Mouse (Mus musculus): ENCODE measurements around the gene Spns3. TPM values are rescaled to one million over a fixed set of nuclear protein-coding genes. Genes with fewer than 3 reads are reported as not detected.
"Not testable (repeated sequence)": the region's sequence is repeated elsewhere in the genome, so short reads cannot be mapped to it uniquely, and the experiment has no call there.

Gene Spns3
- polyA plus RNA-seq, 1 experiment from 2014 or later, result 0.35 TPM

DNA sequence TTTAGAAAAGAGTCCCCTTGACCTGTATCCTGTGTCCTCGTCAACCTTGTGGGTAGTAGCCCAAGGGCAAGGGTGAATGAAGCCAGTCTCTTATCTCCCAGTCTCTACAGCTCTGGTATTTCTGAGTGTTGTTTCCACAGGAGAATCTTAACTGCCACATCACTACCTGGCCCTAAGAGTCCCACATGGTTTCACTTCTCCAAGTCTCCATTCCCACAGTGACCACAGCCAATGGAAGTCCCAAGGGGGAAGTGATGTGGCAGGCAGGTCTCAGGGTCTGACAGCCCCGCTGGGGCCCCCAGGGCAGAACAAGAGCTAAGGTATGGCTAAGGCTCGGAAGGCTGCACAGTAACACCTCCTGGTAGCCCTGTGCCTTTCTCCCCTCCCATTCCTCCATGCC lies 3.1 kb downstream of the Spns3 start:
- H3K4me3 ChIP-seq (replicated peaks), result no peak overlapping the region
- no peaks in the 10 kb centered on the region for H3K9me3 ChIP-seq (replicated peaks)
- 69% methylated on average over 3 of the region's 3 CpGs for WGBS
- H3K27ac ChIP-seq, result no peak overlapping the region
- no peak for ATAC-seq (replicated peaks; ENCODE audit: low FRiP score)
- no peak overlapping the region for H3K4me2 ChIP-seq
- H3K9ac ChIP-seq, result no peak overlapping the region
- H3K36me3 ChIP-seq, result no peaks in the 10 kb centered on the region
- no peaks in the 10 kb centered on the region for H3K27me3 ChIP-seq
- no peaks in the 10 kb centered on the region for H3K4me1 ChIP-seq

DNA sequence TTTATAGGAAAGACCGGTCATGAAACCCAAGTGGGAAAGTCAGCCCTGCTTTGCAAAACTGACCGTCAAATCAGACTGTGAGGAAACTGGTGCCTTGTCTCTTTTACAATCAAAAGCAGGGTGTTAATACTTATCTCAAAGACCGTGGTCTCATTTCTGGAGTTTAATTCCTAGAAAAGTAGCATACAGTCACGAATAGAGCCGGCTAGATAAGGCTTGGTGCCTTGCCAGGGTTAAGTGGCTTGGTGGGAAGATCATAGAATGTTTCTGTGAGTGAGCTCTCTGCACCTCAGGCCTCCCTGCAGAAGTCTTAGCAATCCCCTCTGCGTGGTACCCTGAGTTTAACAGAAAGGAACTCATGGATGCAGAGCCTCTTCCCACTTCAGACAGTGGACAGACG lies 5.6 kb downstream of the Spns3 start:
- Histone ChIP-seq H3K27me3 (no peaks in the 10 kb centered on the region), H3K9ac (no peak overlapping the region), H3K9me3 (replicated peaks) (no peaks in the 10 kb centered on the region), H3K4me1 (no peaks in the 10 kb centered on the region), H3K36me3 (no peaks in the 10 kb centered on the region), H3K27ac (no peak overlapping the region), H3K4me2 (no peak overlapping the region), H3K4me3 (replicated peaks) (no peak overlapping the region)
- ATAC-seq (replicated peaks; ENCODE audit: low FRiP score), result no peak
- WGBS, result 75% methylated on average over 7 of the region's 7 CpGs

DNA sequence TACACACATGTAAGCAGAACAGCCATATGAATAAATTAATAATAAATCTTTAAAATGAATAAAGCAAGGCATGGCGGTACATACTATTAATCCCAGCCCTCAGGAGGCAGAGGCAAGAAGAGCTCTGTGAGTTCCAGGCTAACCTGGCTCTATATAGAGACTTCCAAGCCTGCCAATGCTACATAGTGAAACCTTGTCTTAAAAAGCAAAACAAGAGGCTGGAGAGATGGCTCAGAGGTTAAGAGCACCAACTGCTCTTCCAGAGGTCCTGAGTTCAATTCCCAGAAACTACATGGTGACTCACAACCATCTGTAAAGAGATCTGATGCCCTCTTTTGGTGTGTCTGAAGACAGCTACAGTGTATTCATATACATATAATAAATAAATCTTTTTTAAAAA lies 6.6 kb downstream of the Spns3 start:
- not testable (repeated sequence) for H3K9ac ChIP-seq; H3K4me2 ChIP-seq; H3K9me3 ChIP-seq (replicated peaks); H3K36me3 ChIP-seq; H3K27ac ChIP-seq; ATAC-seq (replicated peaks; ENCODE audit: low FRiP score); H3K27me3 ChIP-seq; H3K4me3 ChIP-seq (replicated peaks); H3K4me1 ChIP-seq
- WGBS, result 85% methylated on average over 1 of the region's 1 CpGs

GRCm38 (mm10) chr11:72542586-72542985 lies 7.7 kb downstream of the Spns3 start:
- Histone ChIP-seq H3K4me2 (no peak overlapping the region), H3K9ac (no peak overlapping the region), H3K4me1 (no peaks in the 10 kb centered on the region), H3K36me3 (no peaks in the 10 kb centered on the region), H3K9me3 (replicated peaks) (no peaks in the 10 kb centered on the region), H3K4me3 (replicated peaks) (no peak overlapping the region), H3K27me3 (no peaks in the 10 kb centered on the region), H3K27ac (no peak overlapping the region)
- 77% methylated on average over 1 of the region's 1 CpGs for WGBS
- no peak for ATAC-seq (replicated peaks; ENCODE audit: low FRiP score)

DNA sequence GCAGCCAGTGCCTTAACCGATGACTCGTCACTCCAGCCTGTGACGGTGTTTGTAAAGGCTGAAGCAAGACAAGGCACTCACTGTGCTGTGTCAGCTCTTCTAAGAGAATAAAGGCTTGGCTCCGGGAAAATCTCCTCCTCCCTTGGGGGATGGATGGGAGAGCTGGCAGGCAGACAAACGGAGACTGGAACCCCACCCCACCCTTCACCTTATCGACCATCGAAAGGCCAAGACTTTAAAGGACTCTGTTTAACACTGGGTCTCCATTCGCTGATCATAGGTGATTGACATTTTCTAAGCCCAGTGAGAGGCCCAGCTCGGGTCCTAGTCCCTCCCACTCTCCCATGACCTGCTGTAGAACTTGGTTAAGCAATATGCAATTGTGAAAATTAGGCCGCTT lies 8.4 kb downstream of the Spns3 start:
- H3K27ac ChIP-seq, result no peak overlapping the region
- no peaks in the 10 kb centered on the region for H3K9me3 ChIP-seq (replicated peaks)
- ATAC-seq (replicated peaks; ENCODE audit: low FRiP score), result no peak
- H3K4me2 ChIP-seq, result no peak overlapping the region
- 72% methylated on average over 10 of the region's 10 CpGs for WGBS
- no peak overlapping the region for H3K9ac ChIP-seq
- H3K4me3 ChIP-seq (replicated peaks), result no peak overlapping the region
- H3K4me1 ChIP-seq, result no peaks in the 10 kb centered on the region
- no peaks in the 10 kb centered on the region for H3K36me3 ChIP-seq
- no peaks in the 10 kb centered on the region for H3K27me3 ChIP-seq

DNA sequence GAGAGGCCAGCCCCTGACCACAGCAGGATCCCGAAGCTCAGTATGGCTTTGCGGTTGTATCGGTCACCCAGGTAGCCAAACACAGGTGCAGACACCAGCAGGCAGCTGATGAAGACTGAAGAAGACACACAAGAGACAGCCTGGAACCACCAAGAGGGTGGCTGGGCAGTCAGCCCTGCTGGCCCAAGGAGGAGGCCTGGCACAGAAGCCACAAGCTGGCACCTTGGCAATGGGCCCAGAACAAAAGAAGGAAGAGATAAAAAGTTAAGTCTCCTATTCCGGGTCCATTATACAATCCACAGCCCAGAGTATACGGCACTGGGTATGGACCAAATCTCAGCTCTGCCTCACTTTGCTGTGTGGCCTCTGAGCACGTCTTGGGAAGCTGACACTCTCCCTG lies 9.9 kb downstream of the Spns3 start:
- no peak overlapping the region for H3K9ac ChIP-seq
- 88% methylated on average over 6 of the region's 6 CpGs for WGBS
- no peaks in the 10 kb centered on the region for H3K27me3 ChIP-seq
- no peak overlapping the region for H3K4me3 ChIP-seq (replicated peaks)
- H3K4me1 ChIP-seq, result no peaks in the 10 kb centered on the region
- H3K9me3 ChIP-seq (replicated peaks), result no peaks in the 10 kb centered on the region
- no peak overlapping the region for H3K27ac ChIP-seq
- no peak for ATAC-seq (replicated peaks; ENCODE audit: low FRiP score)
- H3K4me2 ChIP-seq, result no peak overlapping the region
- H3K36me3 ChIP-seq, result no peaks in the 10 kb centered on the region

GRCm38 (mm10) chr11:72538811-72539210 lies 11.5 kb downstream of the Spns3 start:
- Histone ChIP-seq H3K4me3 (replicated peaks) (no peak overlapping the region), H3K4me2 (no peak overlapping the region), H3K4me1 (no peaks in the 10 kb centered on the region), H3K27me3 (no peaks in the 10 kb centered on the region), H3K9ac (no peak overlapping the region), H3K27ac (no peak overlapping the region), H3K36me3 (no peaks in the 10 kb centered on the region), H3K9me3 (replicated peaks) (no peaks in the 10 kb centered on the region)
- no peak for ATAC-seq (replicated peaks; ENCODE audit: low FRiP score)
- 92% methylated on average over 7 of the region's 7 CpGs for WGBS

- H3K36me3 ChIP-seq, result no peaks in the 10 kb centered on the region
- H3K9ac ChIP-seq, result no peak overlapping the region
- 71% methylated on average over 8 of the region's 8 CpGs for WGBS
- H3K27ac ChIP-seq, result no peak overlapping the region
- no peaks in the 10 kb centered on the region for H3K27me3 ChIP-seq
- ATAC-seq (replicated peaks; ENCODE audit: low FRiP score), result no peak
- H3K4me1 ChIP-seq, result no peaks in the 10 kb centered on the region
- H3K9me3 ChIP-seq (replicated peaks), result no peaks in the 10 kb centered on the region
- no peak overlapping the region for H3K4me3 ChIP-seq (replicated peaks)
- H3K4me2 ChIP-seq, result no peak overlapping the region
Measured at GRCm38 (mm10) chr11:72538037-72538755, 12.1 kb downstream of the Spns3 start.

DNA sequence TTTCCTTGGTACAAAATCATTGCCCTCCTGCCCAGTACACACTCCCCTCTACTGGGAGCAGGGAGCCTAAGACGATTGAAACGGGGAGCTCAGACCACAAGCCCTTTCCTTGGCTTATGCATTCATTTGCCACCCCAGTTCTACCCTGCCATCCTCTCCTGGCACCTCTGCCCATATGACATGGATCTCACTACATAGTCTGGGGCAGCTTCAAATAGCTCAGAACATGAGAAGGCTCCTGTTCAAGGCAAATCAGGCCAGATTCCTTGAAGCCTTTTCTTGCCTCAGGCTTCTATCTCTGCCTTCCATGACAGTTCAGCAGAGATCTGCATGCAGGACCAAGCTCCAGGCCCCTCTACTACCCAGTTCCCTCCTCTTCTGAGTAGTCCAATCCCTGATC lies 12.8 kb downstream of the Spns3 start:
- no peaks in the 10 kb centered on the region for H3K27me3 ChIP-seq
- ATAC-seq (replicated peaks; ENCODE audit: low FRiP score), result no peak
- no peak overlapping the region for H3K4me2 ChIP-seq
- H3K36me3 ChIP-seq, result no peaks in the 10 kb centered on the region
- H3K4me1 ChIP-seq, result no peaks in the 10 kb centered on the region
- H3K27ac ChIP-seq, result no peak overlapping the region
- H3K9me3 ChIP-seq (replicated peaks), result no peaks in the 10 kb centered on the region
- no peak overlapping the region for H3K4me3 ChIP-seq (replicated peaks)
- WGBS, result 92% methylated on average over 2 of the region's 2 CpGs
- no peak overlapping the region for H3K9ac ChIP-seq

GRCm38 (mm10) chr11:72535519-72535918 lies 14.8 kb downstream of the Spns3 start:
- no peak overlapping the region for H3K4me2 ChIP-seq
- WGBS, result 80% methylated on average over 3 of the region's 3 CpGs
- ATAC-seq (replicated peaks; ENCODE audit: low FRiP score), result no peak

DNA sequence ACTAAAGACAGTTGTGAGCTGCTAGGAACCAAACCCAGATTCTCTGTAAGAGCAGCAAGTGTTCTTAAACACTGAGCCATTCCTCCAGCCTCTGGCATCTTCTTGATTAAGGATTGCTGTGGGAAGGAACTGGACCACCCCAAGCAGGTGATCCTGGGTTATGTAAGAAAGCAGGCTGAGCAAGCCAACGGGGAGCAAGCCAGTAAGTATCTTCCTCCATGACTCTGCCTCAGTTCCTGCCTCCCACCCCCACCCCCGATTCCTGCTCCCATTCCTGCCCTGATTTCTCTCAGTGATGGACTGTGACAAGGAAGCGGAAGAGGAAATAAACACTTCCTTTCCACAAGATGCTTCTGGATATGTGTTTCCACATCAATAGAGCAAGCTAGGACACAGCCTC lies 17.4 kb downstream of the Spns3 start:
- no peaks in the 10 kb centered on the region for H3K36me3 ChIP-seq
- H3K9me3 ChIP-seq (replicated peaks), result no peaks in the 10 kb centered on the region
- H3K27me3 ChIP-seq, result no peaks in the 10 kb centered on the region
- H3K4me1 ChIP-seq, result no peaks in the 10 kb centered on the region
- no peak for ATAC-seq (replicated peaks; ENCODE audit: low FRiP score)
- no peak overlapping the region for H3K4me2 ChIP-seq
- no peak overlapping the region for H3K9ac ChIP-seq
- no peak overlapping the region for H3K27ac ChIP-seq
- H3K4me3 ChIP-seq (replicated peaks), result no peak overlapping the region
- 77% methylated on average over 3 of the region's 3 CpGs for WGBS

More at GRCm38 (mm10) chr11:72535519-72535918, 14.8 kb downstream of the Spns3 start:
- no peaks in the 10 kb centered on the region for H3K36me3 ChIP-seq
- H3K9me3 ChIP-seq (replicated peaks), result no peaks in the 10 kb centered on the region
- no peak overlapping the region for H3K27ac ChIP-seq
- H3K9ac ChIP-seq, result no peak overlapping the region
- H3K4me1 ChIP-seq, result no peaks in the 10 kb centered on the region
- H3K27me3 ChIP-seq, result no peaks in the 10 kb centered on the region
- no peak overlapping the region for H3K4me3 ChIP-seq (replicated peaks)

GRCm38 (mm10) chr11:72531632-72532031 lies 18.7 kb downstream of the Spns3 start:
- no peak overlapping the region for H3K27ac ChIP-seq
- no peak overlapping the region for H3K9ac ChIP-seq
- H3K4me2 ChIP-seq, result no peak overlapping the region
- no peak overlapping the region for H3K4me3 ChIP-seq (replicated peaks)
- WGBS, result 74% methylated on average over 1 of the region's 1 CpGs
- ATAC-seq (replicated peaks; ENCODE audit: low FRiP score), result no peak
- no peaks in the 10 kb centered on the region for H3K36me3 ChIP-seq
- H3K27me3 ChIP-seq, result no peaks in the 10 kb centered on the region
- H3K4me1 ChIP-seq, result no peaks in the 10 kb centered on the region
- no peaks in the 10 kb centered on the region for H3K9me3 ChIP-seq (replicated peaks)

DNA sequence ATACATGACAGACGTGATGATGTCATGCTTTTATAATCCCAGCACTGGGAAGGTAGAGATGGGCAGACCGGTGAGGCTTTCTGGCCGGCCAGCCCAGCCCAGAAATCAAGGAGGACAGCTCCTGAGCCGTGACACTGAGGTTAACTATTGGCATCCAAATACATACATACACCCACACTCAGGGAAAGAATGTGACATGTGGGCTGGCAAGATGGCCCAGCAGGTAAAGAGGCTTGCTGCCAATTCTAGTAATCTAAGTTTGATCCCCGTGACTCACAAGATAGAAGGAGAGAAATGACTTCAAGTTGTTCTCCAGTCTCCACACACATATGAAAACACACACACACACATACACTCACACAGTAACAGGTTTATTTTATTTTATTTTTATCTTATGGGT lies 19.2 kb downstream of the Spns3 start:
- no peaks in the 10 kb centered on the region for H3K4me1 ChIP-seq
- H3K9me3 ChIP-seq (replicated peaks), result no peaks in the 10 kb centered on the region
- no peak overlapping the region for H3K4me2 ChIP-seq
- WGBS, result 62% methylated on average over 5 of the region's 5 CpGs
- H3K27me3 ChIP-seq, result no peaks in the 10 kb centered on the region
- no peak overlapping the region for H3K9ac ChIP-seq
- H3K36me3 ChIP-seq, result no peaks in the 10 kb centered on the region
- no peak overlapping the region for H3K4me3 ChIP-seq (replicated peaks)
- ATAC-seq (replicated peaks; ENCODE audit: low FRiP score), result no peak
- H3K27ac ChIP-seq, result no peak overlapping the region

All from kidney, embryonic 15.5 days (tissue).